Mouse (Mus musculus): ENCODE measurements around the gene Myo1d.

DNA sequence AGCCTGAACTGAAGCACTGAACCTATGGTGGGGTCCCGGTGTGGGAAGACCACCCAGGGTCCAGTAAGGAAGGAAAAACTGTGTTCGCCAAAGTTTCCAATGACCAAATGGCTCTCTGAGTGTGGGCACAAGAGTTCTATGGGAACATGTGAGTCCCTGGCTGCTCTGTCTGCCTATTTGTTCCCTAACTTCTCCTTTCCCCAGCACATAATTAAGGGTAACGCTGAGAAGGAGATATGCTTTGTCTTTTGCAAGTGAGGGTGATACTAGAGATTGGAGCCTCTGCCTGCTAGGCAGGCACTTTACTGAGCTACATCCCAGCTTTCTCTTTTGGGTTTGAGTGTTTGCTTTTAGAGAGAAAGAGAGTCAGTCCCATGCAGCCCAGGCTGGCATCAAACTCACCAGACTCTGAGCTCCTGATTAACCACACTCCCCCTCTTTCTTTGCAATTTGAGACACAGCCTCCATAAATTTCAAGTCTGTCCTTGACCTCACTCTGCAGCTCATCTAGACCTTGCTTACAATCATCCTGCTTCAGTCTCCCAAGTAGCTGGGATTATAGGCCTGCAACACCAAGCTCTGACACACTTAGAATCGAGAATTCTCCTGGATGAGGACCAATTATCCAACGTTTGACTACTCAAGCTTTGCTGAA is 8.1 kb downstream of the Myo1d start:
- TF ChIP-seq CTCF (IDR thresholded peaks at IDR 0.05; ENCODE audit: control insufficient read depth, insufficient read depth, insufficient read length): no peak
- no peak for TF ChIP-seq MAX (IDR thresholded peaks at IDR 0.05)
- TF ChIP-seq CEBPB (IDR thresholded peaks at IDR 0.05; ENCODE audit: low read depth): no peak
- no peak for TF ChIP-seq FOSL1 (IDR thresholded peaks at IDR 0.05; ENCODE audit: insufficient read depth, low read length, poor library complexity, severe bottlenecking)

Data from C2C12 (cell line).